Mouse (Mus musculus): ENCODE measurements at regions not wholly inside any gene's neighbourhood (a gene's known extent, or its start where the extent isn't known, plus 50 kb on each side); places are given as distances from the start of the nearest gene placed in this dataset.

DNA sequence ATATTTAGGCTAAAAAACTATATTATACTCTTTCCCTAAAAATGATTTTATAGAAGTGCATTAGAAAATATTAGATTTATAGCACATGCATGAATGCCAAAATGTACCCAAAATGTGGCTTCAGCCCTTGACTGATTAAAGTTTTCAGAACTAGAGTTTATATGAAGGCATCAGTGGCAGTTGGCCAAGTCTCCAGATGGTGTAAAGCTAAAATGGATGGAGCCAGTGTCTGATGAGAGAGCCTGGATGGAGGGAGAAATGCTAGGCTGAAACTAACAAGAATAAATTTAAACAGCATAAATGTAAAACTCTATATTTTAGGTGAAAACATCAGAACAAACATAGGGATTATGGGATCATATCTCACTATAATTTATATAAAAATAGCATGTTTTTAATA is 648.8 kb upstream of the Apob start:
- no peaks in the 10 kb centered on the region for H3K9me3 ChIP-seq (replicated peaks)
- DNase-seq (ENCODE audit: low spot score), result no peak
- no peaks in the 10 kb centered on the region for H3K4me1 ChIP-seq
- H3K27me3 ChIP-seq (ENCODE audit: low read depth, poor library complexity, severe bottlenecking), result no peaks in the 10 kb centered on the region
- no peak overlapping the region for H3K4me3 ChIP-seq
- H3K27ac ChIP-seq (replicated peaks), result no peak overlapping the region
- H3K36me3 ChIP-seq, result no peaks in the 10 kb centered on the region
